Mouse (Mus musculus) kidney, adult 2 months (tissue): ENCODE measurements around the gene Tgtp2.

Experiments
- CTCF ChIP-seq: fragments of 200-500 bp; conservative IDR thresholded peaks from 2 replicates; pipeline ENCODE4 v1.5.1; 2011; ENCODE audit warnings: low read depth, mild to moderate bottlenecking, control low read depth, low read length, moderate library complexity, mixed read lengths; ENCODE audit not compliant: insufficient read depth, insufficient read length
- POLR2A ChIP-seq: fragments of 200-500 bp; IDR thresholded peaks from one replicate; pipeline ENCODE4 v1.6.1; 2011; ENCODE audit warnings: low read depth, low read length, control low read depth

DNA sequence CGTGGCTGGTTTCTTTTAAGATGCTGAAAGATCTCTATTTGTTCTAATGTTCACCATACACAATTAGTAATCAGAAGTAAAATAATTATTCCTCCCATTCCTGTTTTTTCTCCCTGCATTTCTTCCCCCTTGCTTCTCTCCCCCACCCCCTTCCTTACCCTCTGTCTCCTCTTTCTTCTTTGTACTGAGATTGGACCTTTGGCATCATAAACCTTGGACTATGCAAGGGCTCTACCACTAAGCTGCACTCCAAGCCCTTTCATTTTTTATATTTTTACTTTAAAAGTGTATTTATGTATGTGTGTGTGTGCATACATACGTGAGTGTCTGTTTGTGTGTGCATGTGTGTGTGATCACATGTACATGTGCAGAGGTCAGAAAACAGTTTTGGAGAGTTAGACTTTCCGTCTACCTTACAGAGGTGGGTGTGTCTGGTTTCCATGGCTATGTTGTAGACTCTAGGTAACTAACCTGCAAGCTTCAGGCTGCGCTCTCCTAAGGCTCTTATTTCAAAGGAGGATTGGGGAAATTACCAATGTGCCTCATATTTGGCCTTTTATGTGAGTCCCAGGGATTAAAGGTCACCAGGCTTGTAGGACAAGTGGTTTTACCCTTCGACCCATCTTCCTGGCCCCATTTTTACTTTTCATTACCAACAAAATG is 25.1 kb upstream of the Tgtp2 start:
- TF ChIP-seq CTCF (no peak), POLR2A (no peak)
